Mouse (Mus musculus): ENCODE results near the gene Galnt16.

DNA sequence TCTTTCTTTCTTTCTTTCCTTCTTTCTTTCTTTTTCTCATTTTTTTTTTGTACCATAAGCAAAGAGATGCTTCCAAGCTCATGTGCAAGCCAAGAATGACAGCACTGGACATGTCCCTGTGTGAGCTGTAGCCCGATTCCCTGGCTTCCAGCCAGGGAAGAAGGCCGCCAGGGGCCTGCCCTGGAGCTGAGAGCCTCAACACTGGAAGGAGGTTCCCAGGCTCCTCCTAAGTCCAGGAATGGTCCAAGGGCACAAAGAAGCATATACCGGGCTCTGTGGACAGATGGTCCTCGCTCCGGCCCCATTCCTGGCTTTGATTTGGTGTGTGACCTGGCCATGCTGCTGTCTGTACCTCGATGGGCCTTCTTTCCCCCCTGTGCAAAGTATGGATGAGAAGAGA is 46.9 kb downstream of the Galnt16 start:
- TF ChIP-seq CTCF (IDR thresholded peaks at IDR 0.05): no peak
- TF ChIP-seq POLR2A (IDR thresholded peaks at IDR 0.05; ENCODE audit: insufficient read depth, low read depth, low read length): no peak

Measured in heart, adult 2 months (tissue).